9 mouse cellular contexts compared by ENCODE assay signal in genomic region chr7:139581801-139582571, GRCm38 (mm10). TPM values are rescaled to one million over a fixed set of nuclear protein-coding genes. Genes with fewer than 3 reads are reported as not detected.
DNase-seq lines count a peak whose midpoint lies in the region; ATAC-seq and TF ChIP-seq lines count a peak whose summit lies in the region.
"Had no signal": no experiment of that assay in that cellular context is flagged by ENCODE, and none has a peak within 500 bp of the region (broad histone marks: within the 10 kb centered on the region; RNA-seq: fewer than 3 reads in every experiment).

No protein-coding gene starts in this region.

- H3K4me2 ChIP-seq in embryonic facial prominence, embryonic 12.5 days (replicated peaks) = peak overlapping the region; percentile 53
- peak overlapping the region; percentile 49 for H3K4me2 ChIP-seq in hindbrain, embryonic 15.5 days
- peak overlapping the region; percentile 61 for H3K4me2 ChIP-seq in midbrain, embryonic 12.5 days (replicated peaks)

- ATAC-seq in embryonic facial prominence, embryonic 12.5 days (ENCODE audit: insufficient number of reproducible peaks, insufficient read depth, low FRiP score, low TSS enrichment) = no peak
- peak; percentile 41; the same call in 1 of the 2 replicates for ATAC-seq in hindbrain, embryonic 15.5 days (ENCODE audit: low FRiP score, low read depth)
- ATAC-seq in midbrain, embryonic 12.5 days (ENCODE audit: low FRiP score, low read depth) = peak; percentile 55
- no peak for ATAC-seq in erythroblast, adult 5-6 weeks (replicated peaks; ENCODE audit: low FRiP score, poor library complexity, severe bottlenecking)

- H3K27ac ChIP-seq in embryonic facial prominence, embryonic 12.5 days = no peak overlapping the region
- no peak overlapping the region for H3K27ac ChIP-seq in hindbrain, embryonic 15.5 days (replicated peaks)
- H3K27ac ChIP-seq in midbrain, embryonic 12.5 days (replicated peaks) = peak overlapping the region; percentile 16; the same call in 1 of the 2 replicates

- H3K27me3 ChIP-seq in E14TG2a.4 (ENCODE audit: insufficient read depth, low read length) = peaks cover 96% of the 10 kb centered on the region
- H3K27me3 ChIP-seq in embryonic facial prominence, embryonic 12.5 days = peaks cover 93% of the 10 kb centered on the region
- H3K27me3 ChIP-seq in hindbrain, embryonic 15.5 days = peaks cover 94% of the 10 kb centered on the region
- H3K27me3 ChIP-seq in midbrain, embryonic 12.5 days = peaks cover 100% of the 10 kb centered on the region

- no peaks in the 10 kb centered on the region for H3K9me3 ChIP-seq in E14TG2a.4 (ENCODE audit: low read length)
- no peaks in the 10 kb centered on the region for H3K9me3 ChIP-seq in embryonic facial prominence, embryonic 12.5 days
- H3K9me3 ChIP-seq in hindbrain, embryonic 15.5 days = no peaks in the 10 kb centered on the region
- no peaks in the 10 kb centered on the region for H3K9me3 ChIP-seq in midbrain, embryonic 12.5 days

- no peak overlapping the region for H3K9ac ChIP-seq in embryonic facial prominence, embryonic 12.5 days
- 0 out of 2 replicates have a peak overlapping the region, but pooled peaks have one; percentile 7 for H3K9ac ChIP-seq in hindbrain, embryonic 15.5 days
- peak overlapping the region; percentile 42 for H3K9ac ChIP-seq in midbrain, embryonic 12.5 days (replicated peaks)

- TF ChIP-seq CTCF in E14TG2a.4 (conservative IDR thresholded peaks at IDR 0.05; ENCODE audit: low read length) = no peak

- H3K36me3 ChIP-seq in E14TG2a.4 (ENCODE audit: insufficient read depth, low read length) = no peaks in the 10 kb centered on the region
- peaks cover 9% of the 10 kb centered on the region; the same call in 1 of the 2 replicates for H3K36me3 ChIP-seq in embryonic facial prominence, embryonic 12.5 days
- H3K36me3 ChIP-seq in hindbrain, embryonic 15.5 days = no peaks in the 10 kb centered on the region; the same call in 1 of the 2 replicates
- 0 out of 2 replicates have a peak, but pooled peaks cover 4% of the 10 kb centered on the region for H3K36me3 ChIP-seq in midbrain, embryonic 12.5 days

- WGBS in embryonic facial prominence, embryonic 12.5 days = under 1% methylated on average over 82 of the region's 82 CpGs
- under 1% methylated on average over 80 of the region's 82 CpGs for WGBS in hindbrain, embryonic 15.5 days
- under 1% methylated on average over 82 of the region's 82 CpGs for WGBS in midbrain, embryonic 12.5 days

- peak; percentile 29 for DNase-seq in gastrocnemius, postnatal 10 days
- no peak for DNase-seq in gastrocnemius, postnatal 25 days
- no peak for DNase-seq in thymus, postnatal 14 days

- H3K4me1 ChIP-seq in E14TG2a.4 (replicated peaks; ENCODE audit: low read depth, low read length) = peaks cover 86% of the 10 kb centered on the region
- peaks cover 27% of the 10 kb centered on the region for H3K4me1 ChIP-seq in embryonic facial prominence, embryonic 12.5 days
- peaks cover 27% of the 10 kb centered on the region for H3K4me1 ChIP-seq in hindbrain, embryonic 15.5 days (replicated peaks)
- H3K4me1 ChIP-seq in midbrain, embryonic 12.5 days = peaks cover 37% of the 10 kb centered on the region

- peak overlapping the region; percentile 79 for H3K4me3 ChIP-seq in E14TG2a.4 (replicated peaks; ENCODE audit: low read length)
- peak overlapping the region; percentile 33 for H3K4me3 ChIP-seq in embryonic facial prominence, embryonic 12.5 days
- peak overlapping the region; percentile 32 for H3K4me3 ChIP-seq in hindbrain, embryonic 15.5 days
- H3K4me3 ChIP-seq in midbrain, embryonic 12.5 days = peak overlapping the region; percentile 47

RNA-seq across cellular contexts. Expression of gene Nkx6-2, which starts 0.6 kb away (rescaled TPM):
- total RNA-seq in gastrocnemius, postnatal 10 days (2021) = not detected
- not detected for total RNA-seq in gastrocnemius, postnatal 25 days (2021)
- polyA plus RNA-seq in embryonic facial prominence, embryonic 12.5 days (2016; fragmentation: Nextera tagmentation; extraction: Ambion mirVana) = 0.77 and 1.5 TPM in 2 replicates
- polyA plus RNA-seq in hindbrain, embryonic 15.5 days (2015; fragmentation: Nextera tagmentation; extraction: Ambion mirVana) = 9.3 and 10.2 TPM in 2 replicates
- 17.4 and 27.4 TPM in 2 replicates for polyA plus RNA-seq in midbrain, embryonic 12.5 days (2016; fragmentation: Nextera tagmentation; extraction: Ambion mirVana)
- total RNA-seq in erythroblast, adult 5-6 weeks (2015; ENCODE audit: low replicate concordance) = not detected in 2 replicates
- not detected in 2 replicates for total RNA-seq in erythroblast, adult 5-6 weeks (2017; ENCODE audit: low replicate concordance)
- polyA plus RNA-seq: gonadal fat pad, adult 2 months had no signal

Comparison
In these comparisons a context has a peak if more than half of its experiments do, and no peak if none do; other contexts are left out.
1. ATAC-seq: peak in hindbrain, embryonic 15.5 days (single experiment) and midbrain, embryonic 12.5 days (single experiment); none in embryonic facial prominence, embryonic 12.5 days (single experiment) and erythroblast, adult 5-6 weeks (single experiment).
2. Peak in every context shown above with its lines, with median percentiles within 50 percentile points of each other: H3K4me3 ChIP-seq and H3K4me2 ChIP-seq.